Mouse (Mus musculus) liver, adult 2 months (tissue): ENCODE data around the gene Brox. TPM values are rescaled to one million over a fixed set of nuclear protein-coding genes. Genes with fewer than 3 reads are reported as not detected.

ENCODE experiments used
- DNase-seq: peaks from one replicate; pipeline ENCODE4 v3.0.0-alpha.2; 2011; ENCODE audit warnings: low read depth, low spot score; ENCODE audit errors: extremely low read depth
- H3K27ac ChIP-seq: fragments of 200-500 bp; replicated peaks from 2 replicates; pipeline ENCODE4 v1.5.1; 2012; ENCODE audit warnings: low read depth, mild to moderate bottlenecking, control low read depth, inconsistent platforms, low read length; ENCODE audit not compliant: insufficient read depth
- H3K27me3 ChIP-seq: fragments of 200-500 bp; 2 replicates; pipeline ENCODE4 v1.6.1; 2012; ENCODE audit warnings: mild to moderate bottlenecking, moderate library complexity, low read length, inconsistent platforms; ENCODE audit not compliant: control insufficient read depth, insufficient read depth
- H3K36me3 ChIP-seq: fragments of 200-500 bp; 2 replicates; pipeline ENCODE4 v1.6.1; 2012; ENCODE audit warnings: low read length, inconsistent platforms; ENCODE audit not compliant: control insufficient read depth, insufficient read depth
- H3K4me1 ChIP-seq: fragments of 200-500 bp; 2 replicates; pipeline ENCODE4 v1.6.1; 2011; ENCODE audit warnings: low read length; ENCODE audit not compliant: control insufficient read depth, insufficient read depth
- H3K4me3 ChIP-seq: fragments of 200-500 bp; 2 replicates; pipeline ENCODE4 v1.5.1; 2011; ENCODE audit warnings: low read depth, mild to moderate bottlenecking, control low read depth, low read length, moderate library complexity; ENCODE audit not compliant: insufficient read depth
- H3K79me2 ChIP-seq: fragments of 200-500 bp; 2 replicates; pipeline ENCODE4 v1.6.1; 2012; ENCODE audit warnings: inconsistent platforms, mild to moderate bottlenecking, low read length, moderate library complexity; ENCODE audit not compliant: control insufficient read depth, insufficient read depth
- H3K9ac ChIP-seq: fragments of 200-500 bp; 2 replicates; pipeline ENCODE4 v1.6.1; 2012; ENCODE audit warnings: low read depth, mild to moderate bottlenecking, control low read depth, inconsistent platforms, low read length
- CTCF ChIP-seq: fragments of 200-500 bp; IDR thresholded peaks from 2 replicates; pipeline ENCODE4 v1.5.1; 2011; ENCODE audit warnings: low read depth, low read length, control low read depth
- POLR2A ChIP-seq: fragments of 200-500 bp; IDR thresholded peaks from 2 replicates; pipeline ENCODE4 v1.6.1; 2011; ENCODE audit warnings: low read length, control low read depth; ENCODE audit not compliant: insufficient read depth; ENCODE audit errors: extremely low read depth
- WGBS: fragments of 180-500 bp; shearing (Covaris S2); methylation state at CpG from one replicate; pipeline ENCODE4 v1.1.7; 2018; 5-methylcytosine and 5-hydroxymethylcytosine counted together
- polyA plus RNA-seq: library from polyadenylated mRNA; depleted of rRNA; stranded (reverse); fragments of >200 nt; gene quantifications from 2 replicates; pipeline ENCODE4 v1.2.3, GENCODE M21; 2012
- total RNA-seq: library from RNA; depleted of rRNA; stranded (reverse); fragments of >200 nt; gene quantifications from 2 replicates; pipeline ENCODE4 v1.2.3, GENCODE M21; 2014

The Brox gene
- total and polyA plus RNA-seq, 2 experiments: 8.2 to 29.5 TPM

- peaks cover 62% of the 10 kb centered on the region for H3K36me3 ChIP-seq
These were observed 7.5 kb downstream of the Brox start for GRCm38 (mm10) chr1:183289576-183289975.

GRCm38 (mm10) chr1:183288351-183288750, 8.7 kb downstream of the Brox start:
- H3K27me3 ChIP-seq: no peaks in the 10 kb centered on the region
- no peak for DNase-seq
- H3K27ac ChIP-seq: no peak overlapping the region
- WGBS: 86% methylated on average over 3 of the region's 3 CpGs
- H3K4me3 ChIP-seq: no peak overlapping the region
- TF ChIP-seq CTCF: no peak
- no peak for TF ChIP-seq POLR2A
- H3K36me3 ChIP-seq: peaks cover 69% of the 10 kb centered on the region
- H3K9ac ChIP-seq: no peak overlapping the region
- no peaks in the 10 kb centered on the region for H3K4me1 ChIP-seq
- no peaks in the 10 kb centered on the region for H3K79me2 ChIP-seq

More at GRCm38 (mm10) chr1:183289576-183289975, 7.5 kb downstream of the Brox start:
- Histone ChIP-seq H3K9ac (no peak overlapping the region), H3K4me3 (no peak overlapping the region), H3K79me2 (no peaks in the 10 kb centered on the region), H3K4me1 (no peaks in the 10 kb centered on the region), H3K27ac (no peak overlapping the region), H3K27me3 (no peaks in the 10 kb centered on the region)
- TF ChIP-seq CTCF: no peak
- no peak for TF ChIP-seq POLR2A
- DNase-seq: no peak
- WGBS: 89% methylated on average over 4 of the region's 4 CpGs

- TF ChIP-seq POLR2A: no peak
- no peak for TF ChIP-seq CTCF
- H3K27me3 ChIP-seq: no peaks in the 10 kb centered on the region
- no peak for DNase-seq
- peaks cover 19% of the 10 kb centered on the region for H3K36me3 ChIP-seq
- H3K4me1 ChIP-seq: no peaks in the 10 kb centered on the region
- H3K9ac ChIP-seq: no peak overlapping the region
- H3K79me2 ChIP-seq: no peaks in the 10 kb centered on the region
- H3K27ac ChIP-seq: no peak overlapping the region
- no peak overlapping the region for H3K4me3 ChIP-seq
- 64% methylated on average over 5 of the region's 5 CpGs for WGBS
These were observed 21.3 kb downstream of the Brox start for GRCm38 (mm10) chr1:183275763-183276162.

- peak; percentile 35 for DNase-seq
- WGBS: 28% methylated on average over 3 of the region's 3 CpGs
- Histone ChIP-seq H3K4me3 (no peak overlapping the region), H3K9ac (no peak overlapping the region), H3K36me3 (peaks cover 9% of the 10 kb centered on the region), H3K27ac (no peak overlapping the region), H3K27me3 (no peaks in the 10 kb centered on the region), H3K79me2 (no peaks in the 10 kb centered on the region), H3K4me1 (no peaks in the 10 kb centered on the region)
- TF ChIP-seq POLR2A (no peak), CTCF (no peak)
These were observed 22.7 kb downstream of the Brox start for GRCm38 (mm10) chr1:183274385-183274784.

GRCm38 (mm10) chr1:183272867-183273818, 23.9 kb downstream of the Brox start:
- no peaks in the 10 kb centered on the region for H3K79me2 ChIP-seq
- no peak overlapping the region for H3K27ac ChIP-seq
- H3K4me1 ChIP-seq: no peaks in the 10 kb centered on the region
- H3K36me3 ChIP-seq: peaks cover 2% of the 10 kb centered on the region; the same call in 1 of the 2 replicates
- H3K4me3 ChIP-seq: no peak overlapping the region
- WGBS: 62% methylated on average over 10 of the region's 10 CpGs
- no peaks in the 10 kb centered on the region for H3K27me3 ChIP-seq
- DNase-seq: peak; percentile 31
- H3K9ac ChIP-seq: no peak overlapping the region
- TF ChIP-seq POLR2A: no peak
- peak; percentile 31; the same call in 1 of the 2 replicates for TF ChIP-seq CTCF

GRCm38 (mm10) chr1:183267666-183268065, 29.4 kb downstream of the Brox start:
- 54% methylated on average over 6 of the region's 6 CpGs for WGBS

More at GRCm38 (mm10) chr1:183267666-183268065, 29.4 kb downstream of the Brox start:
- H3K27ac ChIP-seq: no peak overlapping the region
- no peaks in the 10 kb centered on the region for H3K27me3 ChIP-seq
- H3K4me1 ChIP-seq: no peaks in the 10 kb centered on the region
- H3K9ac ChIP-seq: no peak overlapping the region
- no peak overlapping the region for H3K4me3 ChIP-seq
- no peaks in the 10 kb centered on the region for H3K79me2 ChIP-seq
- no peak for DNase-seq
- no peak for TF ChIP-seq CTCF
- H3K36me3 ChIP-seq: no peaks in the 10 kb centered on the region
